Mouse (Mus musculus): ENCODE results near the gene Sctr. TPM values are rescaled to one million over a fixed set of nuclear protein-coding genes. Genes with fewer than 3 reads are reported as not detected.
"Not testable (repeated sequence)": the region's sequence is repeated elsewhere in the genome, so short reads cannot be mapped to it uniquely, and the experiment has no call there.

Sctr gene
- polyA plus RNA-seq, 1 experiment, result 0.07 TPM

DNA sequence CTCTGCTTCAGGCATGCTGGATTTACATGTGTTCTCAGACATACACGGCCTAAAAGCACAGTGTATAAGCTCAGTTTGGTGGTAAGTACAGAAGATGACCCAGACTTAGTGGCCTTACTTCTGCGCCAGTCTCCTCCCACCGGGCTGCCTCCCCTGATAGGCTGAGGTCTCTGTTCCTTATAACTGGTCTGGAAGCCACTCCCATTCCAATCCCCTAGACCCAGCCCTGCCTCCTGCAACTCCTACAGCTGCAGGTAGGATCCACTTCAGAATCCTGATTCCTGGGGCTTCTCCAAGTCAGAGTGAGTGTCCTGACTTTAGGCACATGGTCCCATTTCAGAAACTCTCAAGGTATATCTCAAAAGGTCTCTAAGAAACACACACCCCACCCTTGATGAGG, 79.0 kb downstream of the Sctr start:
- no peaks in the 10 kb centered on the region for H3K36me3 ChIP-seq (ENCODE audit: control insufficient read depth, insufficient read depth)
- TF ChIP-seq MYOG (IDR thresholded peaks at IDR 0.05; ENCODE audit: control insufficient read depth, extremely low read depth, insufficient read length), result no peak
- TF ChIP-seq CEBPB (IDR thresholded peaks at IDR 0.05; ENCODE audit: low read depth), result no peak
- TF ChIP-seq USF1 (IDR thresholded peaks at IDR 0.05; ENCODE audit: low read depth), result no peak
- TF ChIP-seq MAX (IDR thresholded peaks at IDR 0.05), result no peak
- TF ChIP-seq MYOD1 (IDR thresholded peaks at IDR 0.05; ENCODE audit: control insufficient read depth, insufficient read length, low read depth), result no peak
- TF ChIP-seq CTCF (IDR thresholded peaks at IDR 0.05; ENCODE audit: control insufficient read depth, insufficient read depth, insufficient read length), result no peak
- no peak for TF ChIP-seq FOSL1 (IDR thresholded peaks at IDR 0.05; ENCODE audit: insufficient read depth, low read length, poor library complexity, severe bottlenecking)
- H3ac ChIP-seq (ENCODE audit: control insufficient read depth, insufficient read length, low read depth), result no peak overlapping the region
- no peaks in the 10 kb centered on the region for H3K27me3 ChIP-seq (ENCODE audit: control insufficient read depth, insufficient read depth, insufficient read length)
- no peaks in the 10 kb centered on the region for H3K79me2 ChIP-seq (ENCODE audit: control insufficient read depth, insufficient read depth)
- no peaks in the 10 kb centered on the region for H3K79me3 ChIP-seq (ENCODE audit: low read depth)
- H3K4me3 ChIP-seq (ENCODE audit: insufficient read depth, poor library complexity, severe bottlenecking), result no peak overlapping the region

DNA sequence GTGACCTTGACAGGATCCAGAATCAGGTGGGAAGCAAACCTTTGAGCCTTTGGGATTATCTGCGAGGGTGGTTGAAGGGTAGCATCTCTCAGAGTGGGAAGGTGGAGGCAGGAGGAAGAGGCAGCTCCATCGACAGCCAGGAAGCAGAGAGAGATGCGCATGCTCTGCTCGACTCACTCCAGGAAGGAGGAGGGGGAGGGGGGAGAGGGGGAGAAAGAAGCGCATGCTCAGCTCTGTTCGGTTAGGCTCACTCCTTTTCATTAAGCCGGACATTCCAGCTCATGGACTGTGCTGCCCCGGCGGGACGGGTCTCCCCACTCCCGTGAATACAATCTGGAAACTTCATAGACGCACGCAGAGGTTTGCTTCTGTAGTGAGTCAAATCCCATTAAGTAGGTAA, 80.0 kb downstream of the Sctr start:
- Histone ChIP-seq H3K79me3 (ENCODE audit: low read depth) (no peaks in the 10 kb centered on the region), H3K27me3 (ENCODE audit: control insufficient read depth, insufficient read depth, insufficient read length) (no peaks in the 10 kb centered on the region), H3K36me3 (ENCODE audit: control insufficient read depth, insufficient read depth) (no peaks in the 10 kb centered on the region), H3ac (ENCODE audit: control insufficient read depth, insufficient read length, low read depth) (no peak overlapping the region), H3K4me3 (ENCODE audit: insufficient read depth, poor library complexity, severe bottlenecking) (no peak overlapping the region), H3K79me2 (ENCODE audit: control insufficient read depth, insufficient read depth) (no peaks in the 10 kb centered on the region)
- TF ChIP-seq MYOD1 (IDR thresholded peaks at IDR 0.05; ENCODE audit: control insufficient read depth, insufficient read length, low read depth), result no peak

DNA sequence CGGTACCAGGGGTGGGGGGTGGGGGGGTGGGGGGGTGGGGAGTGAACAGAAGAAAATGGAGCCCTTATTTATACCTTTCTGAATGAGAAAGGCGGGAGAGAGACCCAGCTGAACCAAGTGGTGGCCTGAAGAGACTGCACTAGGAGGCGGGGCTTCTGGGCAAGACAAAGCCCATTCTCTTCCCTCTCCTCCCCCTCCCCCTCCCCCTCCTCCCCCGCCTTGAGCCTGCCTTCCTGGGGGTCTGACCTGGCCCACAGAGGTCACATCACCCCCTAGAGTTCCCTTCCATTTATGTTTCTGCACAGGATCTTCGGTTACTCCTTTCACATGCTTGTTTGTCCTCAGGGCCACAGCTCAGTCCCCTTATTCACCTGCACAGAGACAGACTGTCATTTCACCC, 82.5 kb downstream of the Sctr start:
- no peaks in the 10 kb centered on the region for H3K36me3 ChIP-seq (ENCODE audit: control insufficient read depth, insufficient read depth)
- no peak overlapping the region for H3K4me3 ChIP-seq (ENCODE audit: insufficient read depth, poor library complexity, severe bottlenecking)
- H3K79me2 ChIP-seq (ENCODE audit: control insufficient read depth, insufficient read depth), result no peaks in the 10 kb centered on the region
- H3ac ChIP-seq (ENCODE audit: control insufficient read depth, insufficient read length, low read depth), result no peak overlapping the region
- no peaks in the 10 kb centered on the region for H3K79me3 ChIP-seq (ENCODE audit: low read depth)
- TF ChIP-seq MAX (IDR thresholded peaks at IDR 0.05) (no peak), CEBPB (IDR thresholded peaks at IDR 0.05; ENCODE audit: low read depth) (no peak), MYOG (IDR thresholded peaks at IDR 0.05; ENCODE audit: control insufficient read depth, extremely low read depth, insufficient read length) (no peak), MYOD1 (IDR thresholded peaks at IDR 0.05; ENCODE audit: control insufficient read depth, insufficient read length, low read depth) (no peak), CTCF (IDR thresholded peaks at IDR 0.05; ENCODE audit: control insufficient read depth, insufficient read depth, insufficient read length) (no peak), FOSL1 (IDR thresholded peaks at IDR 0.05; ENCODE audit: insufficient read depth, low read length, poor library complexity, severe bottlenecking) (no peak), USF1 (IDR thresholded peaks at IDR 0.05; ENCODE audit: low read depth) (no peak)
- H3K27me3 ChIP-seq (ENCODE audit: control insufficient read depth, insufficient read depth, insufficient read length), result no peaks in the 10 kb centered on the region

DNA sequence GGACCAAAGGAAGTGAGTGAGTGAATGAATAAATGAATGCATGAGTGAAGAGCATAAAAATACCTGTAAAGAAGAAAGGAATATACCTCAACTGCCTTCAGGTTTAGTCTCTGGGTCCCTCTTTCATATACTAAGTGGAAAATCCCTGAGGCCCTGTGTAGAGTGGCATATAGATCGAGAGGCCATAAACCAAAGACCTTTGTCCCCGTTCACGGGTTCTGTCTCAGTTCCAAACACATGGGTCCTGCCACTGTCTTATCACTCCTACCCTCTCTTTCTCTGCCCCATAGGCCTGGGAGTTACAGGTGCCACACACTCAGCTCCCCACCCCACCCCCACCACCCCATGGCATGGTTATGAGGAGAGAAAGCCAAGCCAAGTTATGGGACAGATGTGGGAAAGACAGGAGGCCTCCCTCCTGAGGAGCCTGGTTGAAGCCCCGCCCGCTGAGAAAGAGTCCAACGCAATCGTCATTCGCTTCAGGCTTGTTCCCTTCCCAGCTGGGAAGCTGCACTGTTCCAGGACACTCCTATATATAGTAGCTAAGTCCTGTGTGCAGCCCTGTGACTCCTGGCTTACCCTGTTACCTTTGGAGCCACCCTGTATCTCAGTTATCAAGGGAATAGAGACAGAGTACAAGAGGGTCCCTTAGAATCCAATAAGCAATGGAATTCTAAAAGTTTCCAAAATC, 84.3 kb downstream of the Sctr start:
- no peak for TF ChIP-seq CTCF (IDR thresholded peaks at IDR 0.05; ENCODE audit: control insufficient read depth, insufficient read depth, insufficient read length)
- no peak for TF ChIP-seq MYOD1 (IDR thresholded peaks at IDR 0.05; ENCODE audit: control insufficient read depth, insufficient read length, low read depth)
- no peak for TF ChIP-seq USF1 (IDR thresholded peaks at IDR 0.05; ENCODE audit: low read depth)
- TF ChIP-seq MYOG (IDR thresholded peaks at IDR 0.05; ENCODE audit: control insufficient read depth, extremely low read depth, insufficient read length), result no peak
- TF ChIP-seq MAX (IDR thresholded peaks at IDR 0.05), result no peak
- no peak for TF ChIP-seq FOSL1 (IDR thresholded peaks at IDR 0.05; ENCODE audit: insufficient read depth, low read length, poor library complexity, severe bottlenecking)
- no peak for TF ChIP-seq CEBPB (IDR thresholded peaks at IDR 0.05; ENCODE audit: low read depth)
- H3ac ChIP-seq (ENCODE audit: control insufficient read depth, insufficient read length, low read depth), result no peak overlapping the region
- no peaks in the 10 kb centered on the region for H3K79me3 ChIP-seq (ENCODE audit: low read depth)
- H3K36me3 ChIP-seq (ENCODE audit: control insufficient read depth, insufficient read depth), result no peaks in the 10 kb centered on the region
- H3K4me3 ChIP-seq (ENCODE audit: insufficient read depth, poor library complexity, severe bottlenecking), result no peak overlapping the region
- no peaks in the 10 kb centered on the region for H3K27me3 ChIP-seq (ENCODE audit: control insufficient read depth, insufficient read depth, insufficient read length)
- H3K79me2 ChIP-seq (ENCODE audit: control insufficient read depth, insufficient read depth), result no peaks in the 10 kb centered on the region

DNA sequence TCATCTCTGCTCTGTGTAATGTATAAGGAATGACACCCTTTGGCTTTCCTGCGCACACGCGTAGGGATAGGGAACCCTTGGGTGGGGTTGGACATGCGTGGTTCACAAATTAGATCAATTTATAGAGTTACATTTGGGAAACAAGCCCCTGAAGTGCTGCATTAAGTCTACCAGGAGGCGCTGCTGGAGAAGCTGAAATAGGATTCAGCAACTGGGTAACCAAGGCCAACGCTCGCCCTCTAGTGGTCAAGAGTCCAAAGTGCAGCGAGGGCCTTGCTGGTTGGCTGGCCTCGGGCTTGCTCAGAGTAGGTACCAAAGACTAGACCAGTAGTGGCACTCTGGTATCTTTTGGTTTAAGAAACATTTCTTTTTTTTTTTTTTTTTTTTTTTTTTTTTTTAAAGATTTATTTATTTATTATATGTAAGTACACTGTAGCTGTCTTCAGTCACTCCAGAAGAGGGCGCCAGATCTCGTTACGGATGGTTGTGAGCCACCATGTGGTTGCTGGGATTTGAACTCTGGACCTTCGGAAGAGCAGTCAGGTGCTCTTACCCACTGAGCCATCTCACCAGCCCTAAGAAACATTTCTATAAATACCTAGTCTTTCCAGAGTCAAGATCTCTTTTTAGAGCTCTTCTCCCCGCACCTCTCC, 86.9 kb downstream of the Sctr start:
- not testable (repeated sequence) for H3K79me3 ChIP-seq (ENCODE audit: low read depth); H3ac ChIP-seq (ENCODE audit: control insufficient read depth, insufficient read length, low read depth); H3K79me2 ChIP-seq (ENCODE audit: control insufficient read depth, insufficient read depth); H3K4me3 ChIP-seq (ENCODE audit: insufficient read depth, poor library complexity, severe bottlenecking); H3K27me3 ChIP-seq (ENCODE audit: control insufficient read depth, insufficient read depth, insufficient read length); H3K36me3 ChIP-seq (ENCODE audit: control insufficient read depth, insufficient read depth)
- peak; percentile 80 for TF ChIP-seq CTCF (IDR thresholded peaks at IDR 0.05; ENCODE audit: control insufficient read depth, insufficient read depth, insufficient read length)

DNA sequence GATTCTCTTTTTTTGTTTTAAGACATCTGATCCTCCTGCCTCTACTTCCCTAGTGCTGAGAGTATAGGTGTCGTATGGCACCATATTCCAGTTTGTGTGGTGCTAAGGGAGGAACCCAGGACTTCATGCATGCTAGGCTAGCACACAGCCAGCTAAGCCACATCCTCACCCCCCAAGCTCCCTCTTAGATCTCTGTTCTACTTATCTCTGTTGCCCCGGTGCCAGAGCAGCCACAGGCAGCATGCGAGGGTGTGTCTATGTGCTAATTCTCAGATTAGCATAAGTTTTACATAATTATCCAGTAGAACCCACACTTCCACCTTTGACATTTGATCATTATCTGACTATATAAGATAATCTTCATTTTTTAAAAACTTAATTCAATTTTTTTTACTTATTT, 88.2 kb downstream of the Sctr start:
- Histone ChIP-seq H3K79me2 (ENCODE audit: control insufficient read depth, insufficient read depth) (no peaks in the 10 kb centered on the region), H3K79me3 (ENCODE audit: low read depth) (no peaks in the 10 kb centered on the region), H3K36me3 (ENCODE audit: control insufficient read depth, insufficient read depth) (no peaks in the 10 kb centered on the region), H3K27me3 (ENCODE audit: control insufficient read depth, insufficient read depth, insufficient read length) (no peaks in the 10 kb centered on the region), H3K4me3 (ENCODE audit: insufficient read depth, poor library complexity, severe bottlenecking) (no peak overlapping the region), H3ac (ENCODE audit: control insufficient read depth, insufficient read length, low read depth) (no peak overlapping the region)
- no peak for TF ChIP-seq CTCF (IDR thresholded peaks at IDR 0.05; ENCODE audit: control insufficient read depth, insufficient read depth, insufficient read length)
- TF ChIP-seq MYOD1 (IDR thresholded peaks at IDR 0.05; ENCODE audit: control insufficient read depth, insufficient read length, low read depth), result no peak
- no peak for TF ChIP-seq USF1 (IDR thresholded peaks at IDR 0.05; ENCODE audit: low read depth)
- TF ChIP-seq MAX (IDR thresholded peaks at IDR 0.05), result no peak
- no peak for TF ChIP-seq FOSL1 (IDR thresholded peaks at IDR 0.05; ENCODE audit: insufficient read depth, low read length, poor library complexity, severe bottlenecking)
- no peak for TF ChIP-seq CEBPB (IDR thresholded peaks at IDR 0.05; ENCODE audit: low read depth)
- no peak for TF ChIP-seq MYOG (IDR thresholded peaks at IDR 0.05; ENCODE audit: control insufficient read depth, extremely low read depth, insufficient read length)
